Mouse (Mus musculus) effector memory CD4-positive, alpha-beta T cell, adult 5 months (primary cell): ENCODE results near the gene Gm49355. TPM values are rescaled to one million over a fixed set of nuclear protein-coding genes. Genes with fewer than 3 reads are reported as not detected.

Experiments used
- polyA plus RNA-seq: library from polyadenylated mRNA; unstranded; fragments of 100-300 nt; shearing (Covaris generic); gene quantifications from one replicate; pipeline ENCODE4 v1.2.1, GENCODE M21; 2017

Gene Gm49355
- polyA plus RNA-seq: 0.27 TPM

GRCm38 (mm10) chr14:12283641-12284040 is at the start of gene Gm49355:
TSS of gene Gm49355 (plus strand) at chr14:12283976.

GRCm38 (mm10) chr14:12284141-12284912 is 551 bp downstream of the Gm49355 start, which contains the start of gene 3830406C13Rik:
TSS of gene 3830406C13Rik (plus strand) at chr14:12284173.

DNA sequence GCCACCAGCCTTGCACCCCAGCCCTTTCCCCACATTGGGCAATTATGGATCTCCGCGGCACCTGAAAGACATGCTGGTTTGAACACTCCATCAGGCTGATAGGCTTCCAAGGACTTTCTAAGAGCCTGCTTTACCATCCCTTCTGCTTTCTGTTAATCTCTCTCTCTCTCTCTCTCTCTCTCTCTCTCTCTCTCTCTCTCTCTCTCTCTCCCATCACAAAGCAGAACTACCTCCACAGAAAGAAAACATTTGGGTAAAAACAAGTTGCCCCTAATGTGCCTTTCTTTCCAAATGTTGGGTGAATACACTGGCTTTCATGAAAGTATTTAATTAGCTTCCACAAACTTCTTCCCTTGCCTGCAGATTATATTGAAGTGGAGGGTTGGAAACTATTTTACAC is 64.3 kb downstream of the Gm49355 start, which contains the start of gene Fezf2:
Fezf2 (minus strand) TSS at position 101 of the 400 bp plus-strand sequence.

Other genes with a start within 250 kb of the Gm49355 start
- gene 3830406C13Rik, start 197 bp downstream of the Gm49355 start, polyA plus RNA-seq: 43.5 TPM
- gene Fezf2, start 64.2 kb downstream of the Gm49355 start, polyA plus RNA-seq: not detected